Mouse (Mus musculus) heart, adult 2 months (tissue): Measurements from ENCODE around the gene S100b.

Source experiments
- CTCF ChIP-seq: fragments of 200-600 bp; IDR thresholded peaks from 2 replicates; pipeline ENCODE4 v1.8.1; 2022; ENCODE audit warnings: antibody characterized with exemption, mild to moderate bottlenecking, moderate library complexity
- POLR2A ChIP-seq: fragments of 200-500 bp; IDR thresholded peaks from 2 replicates; pipeline ENCODE4 v1.6.1; 2011; ENCODE audit warnings: mild to moderate bottlenecking, low read depth, low read length, control low read depth; ENCODE audit not compliant: insufficient read depth

- TF ChIP-seq CTCF (no peak), POLR2A (no peak)
Measured at GRCm38 (mm10) chr10:76257231-76257630, 3.6 kb downstream of the S100b start.
